Mouse (Mus musculus) forebrain, embryonic 16.5 days (tissue): ENCODE measurements around the gene Usp5. TPM values are rescaled to one million over a fixed set of nuclear protein-coding genes. Genes with fewer than 3 reads are reported as not detected.

ENCODE experiments used
- ATAC-seq: fragments of 200-750 bp; cut with Nextera tagmentation; 2 replicates; pipeline ENCODE4 v1.8.0; 2017; ENCODE audit warnings: mild to moderate bottlenecking, moderate library complexity
- H3K27ac ChIP-seq: fragments of 300-500 bp; sonication (generic); 2 replicates; pipeline ENCODE4 v1.5.1; 2014; ENCODE audit warnings: low read length, control low read depth
- H3K27me3 ChIP-seq: fragments of 300-500 bp; sonication (generic); replicated peaks from 2 replicates; pipeline ENCODE4 v1.6.1; 2014; ENCODE audit warnings: low read length; ENCODE audit not compliant: control insufficient read depth, insufficient read depth
- H3K36me3 ChIP-seq: fragments of 300-500 bp; sonication (generic); 2 replicates; pipeline ENCODE4 v1.6.1; 2014; ENCODE audit not compliant: control insufficient read depth, insufficient read depth
- H3K4me1 ChIP-seq: fragments of 300-500 bp; sonication (generic); replicated peaks from 2 replicates; pipeline ENCODE4 v1.6.1; 2014; ENCODE audit warnings: low read length; ENCODE audit not compliant: control insufficient read depth, insufficient read depth
- H3K4me2 ChIP-seq: fragments of 300-500 bp; sonication (generic); 2 replicates; pipeline ENCODE4 v1.6.1; 2014; ENCODE audit warnings: mild to moderate bottlenecking, low read length, control low read depth
- H3K4me3 ChIP-seq: fragments of 300-500 bp; sonication (generic); replicated peaks from 2 replicates; pipeline ENCODE4 v1.5.1; 2014; ENCODE audit warnings: mild to moderate bottlenecking, low read length, control low read depth
- H3K9ac ChIP-seq: fragments of 300-500 bp; sonication (generic); replicated peaks from 2 replicates; pipeline ENCODE4 v1.6.1; 2014; ENCODE audit warnings: low read depth, low read length, control low read depth
- H3K9me3 ChIP-seq: fragments of 300-500 bp; sonication (generic); 2 replicates; pipeline ENCODE4 v1.6.1; 2016; ENCODE audit warnings: low read length; ENCODE audit not compliant: control insufficient read depth
- WGBS: fragments of 180-500 bp; shearing (Covaris S2); extraction: QIAGEN DNeasy Blood & Tissue Kit; methylation state at CpG from one replicate; pipeline ENCODE4 v1.1.7; 2014; 5-methylcytosine and 5-hydroxymethylcytosine counted together
- polyA plus RNA-seq: library from polyadenylated mRNA; unstranded; fragments of >200 nt; fragmentation: Nextera tagmentation; extraction: Ambion mirVana; gene quantifications from 2 replicates; pipeline ENCODE4 v1.2.1, GENCODE M21; 2015

Gene Usp5
- polyA plus RNA-seq, 1 experiment from 2014 or later, result 216 TPM

GRCm38 (mm10) chr6:124765951-124766350 lies 63.3 kb downstream of the Usp5 start:
- H3K4me3 ChIP-seq, result no peak overlapping the region
- no peaks in the 10 kb centered on the region for H3K9me3 ChIP-seq
- ATAC-seq, result no peak
- H3K4me2 ChIP-seq, result no peak overlapping the region
- H3K4me1 ChIP-seq, result peaks cover 14% of the 10 kb centered on the region
- H3K36me3 ChIP-seq, result no peaks in the 10 kb centered on the region
- WGBS, result 85% methylated on average over 7 of the region's 7 CpGs
- H3K27me3 ChIP-seq, result no peaks in the 10 kb centered on the region
- H3K27ac ChIP-seq, result no peak overlapping the region
- no peak overlapping the region for H3K9ac ChIP-seq

Other genes with a start within 250 kb of the Usp5 start
- gene C1s2, start 193.4 kb downstream of the Usp5 start, polyA plus RNA-seq, result 0.08 and 0.21 TPM in 2 replicates
- 35.9 and 36.7 TPM in 2 replicates for gene Lpcat3, start 166.5 kb downstream of the Usp5 start, polyA plus RNA-seq
- 142 and 150 TPM in 2 replicates for gene Emg1, start 117.3 kb downstream of the Usp5 start, polyA plus RNA-seq
- 250 and 252 TPM in 2 replicates for gene Phb2, start 117.1 kb downstream of the Usp5 start, polyA plus RNA-seq
- 3.3 and 4.5 TPM in 2 replicates for gene Ptpn6, start 90.8 kb downstream of the Usp5 start, polyA plus RNA-seq
- gene Grcc10, start 88.1 kb downstream of the Usp5 start, polyA plus RNA-seq, result 614 and 641 TPM in 2 replicates
- gene Gm45234, start 73.5 kb downstream of the Usp5 start, polyA plus RNA-seq, result not detected in 2 replicates
- gene Atn1, start 73.0 kb downstream of the Usp5 start, polyA plus RNA-seq, result 23.4 and 27.0 TPM in 2 replicates
- 44.9 and 63.3 TPM in 2 replicates for gene Eno2, start 59.8 kb downstream of the Usp5 start, polyA plus RNA-seq
- 2.5 and 4.9 TPM in 2 replicates for gene Lrrc23, start 49.8 kb downstream of the Usp5 start, polyA plus RNA-seq
- 4.7 and 5.9 TPM in 2 replicates for gene Spsb2, start 20.8 kb downstream of the Usp5 start, polyA plus RNA-seq
- gene Tpi1, start 15.2 kb downstream of the Usp5 start, polyA plus RNA-seq, result 359 and 360 TPM in 2 replicates
- gene Cdca3, start 63 bp upstream of the Usp5 start, polyA plus RNA-seq, result 69.7 and 76.7 TPM in 2 replicates
- 0.42 and 0.75 TPM in 2 replicates for gene Gnb3, start 10.8 kb upstream of the Usp5 start, polyA plus RNA-seq
- gene P3h3, start 28.3 kb upstream of the Usp5 start, polyA plus RNA-seq, result 13.0 and 16.8 TPM in 2 replicates
- 21.8 and 28.8 TPM in 2 replicates for gene Gpr162, start 34.5 kb upstream of the Usp5 start, polyA plus RNA-seq
- 0.06 and 0.30 TPM in 2 replicates for gene Cd4, start 58.7 kb upstream of the Usp5 start, polyA plus RNA-seq
- gene Lag3, start 82.2 kb upstream of the Usp5 start, polyA plus RNA-seq, result 1.7 and 2.9 TPM in 2 replicates
- gene Ptms, start 90.6 kb upstream of the Usp5 start, polyA plus RNA-seq, result 666 and 701 TPM in 2 replicates
- gene Mlf2, start 101.9 kb upstream of the Usp5 start, polyA plus RNA-seq, result 459 and 463 TPM in 2 replicates
- gene Cops7a, start 136.1 kb upstream of the Usp5 start, polyA plus RNA-seq, result 94.4 and 96.7 TPM in 2 replicates
- gene Pianp, start 167.2 kb upstream of the Usp5 start, polyA plus RNA-seq, result 36.6 and 44.7 TPM in 2 replicates
- 15.2 and 19.0 TPM in 2 replicates for gene Zfp384, start 179.7 kb upstream of the Usp5 start, polyA plus RNA-seq
- gene Ing4, start 210.3 kb upstream of the Usp5 start, polyA plus RNA-seq, result 200 and 204 TPM in 2 replicates
- 21.4 and 31.6 TPM in 2 replicates for gene Acrbp, start 220.2 kb upstream of the Usp5 start, polyA plus RNA-seq
- 0.44 and 0.60 TPM in 2 replicates for gene Lpar5, start 238.4 kb upstream of the Usp5 start, polyA plus RNA-seq